Mouse (Mus musculus): ENCODE results near the gene 4930502E18Rik. TPM values are rescaled to one million over a fixed set of nuclear protein-coding genes. Genes with fewer than 3 reads are reported as not detected.

The 4930502E18Rik gene
- polyA plus RNA-seq (2012; rRNA removed) = not detected in 2 replicates

GRCm38 (mm10) chrX:53724596-53724995, at the start of gene 4930502E18Rik:
4930502E18Rik (plus strand) TSS chrX:53724826.

GRCm38 (mm10) chrX:53757736-53758135, 33.1 kb downstream of the 4930502E18Rik start, which contains the start of gene 1700013H16Rik:
1700013H16Rik (minus strand) TSS chrX:53757831.

GRCm38 (mm10) chrX:53776276-53776675, 51.6 kb downstream of the 4930502E18Rik start, which contains the start of gene Zfp36l3:
Zfp36l3 (minus strand) TSS chrX:53776394.

Other genes with a start within 250 kb of the 4930502E18Rik start
- gene Rtl8c, start 116.8 kb upstream of the 4930502E18Rik start, polyA plus RNA-seq (2012; rRNA removed) = 13.9 and 14.1 TPM in 2 replicates
- gene Gm14597, start 115.8 kb upstream of the 4930502E18Rik start, polyA plus RNA-seq (2012; rRNA removed) = not detected in 2 replicates
- gene Rtl8a, start 81.1 kb upstream of the 4930502E18Rik start, polyA plus RNA-seq (2012; rRNA removed) = 66.6 and 77.6 TPM in 2 replicates
- 60.8 and 72.1 TPM in 2 replicates for gene Rtl8b, start 54.4 kb upstream of the 4930502E18Rik start, polyA plus RNA-seq (2012; rRNA removed)
- gene 1700013H16Rik, start 33.0 kb downstream of the 4930502E18Rik start, polyA plus RNA-seq (2012; rRNA removed) = not detected in 2 replicates
- gene Zfp36l3, start 51.6 kb downstream of the 4930502E18Rik start, polyA plus RNA-seq (2012; rRNA removed) = 0.05 and 0.12 TPM in 2 replicates
- gene Xlr, start 72.9 kb downstream of the 4930502E18Rik start, polyA plus RNA-seq (2012; rRNA removed) = not detected in 2 replicates

Measured in colon, adult 2 months (tissue).